Mouse (Mus musculus) lung, postnatal 0 days (tissue): ENCODE measurements around the gene Cracr2b.

Source experiments
- CTCF ChIP-seq: IDR thresholded peaks from 2 replicates; pipeline ENCODE4 v1.5.1; 2016; ENCODE audit warnings: antibody characterized with exemption, mild to moderate bottlenecking
- EP300 ChIP-seq: IDR thresholded peaks from 2 replicates; pipeline ENCODE4 v1.6.1; 2016; ENCODE audit warnings: antibody characterized with exemption, mild to moderate bottlenecking, control low read depth

- TF ChIP-seq CTCF (no peak), EP300 (no peak)
These were observed 16.8 kb downstream of the Cracr2b start for GRCm38 (mm10) chr7:141477578-141478269.
